Mouse (Mus musculus) G1E (cell line): ENCODE results near the gene Pik3c2b.

Experiments
- CTCF ChIP-seq: IDR thresholded peaks from 2 replicates; pipeline ENCODE4 v1.5.1; 2012; ENCODE audit warnings: low read depth, low read length, inconsistent platforms, mixed read lengths
- GATA1 ChIP-seq: IDR thresholded peaks from 2 replicates; pipeline ENCODE4 v1.6.1; 2012; ENCODE audit warnings: borderline replicate concordance, low read length, inconsistent platforms, mixed read lengths
- GATA2 ChIP-seq: IDR thresholded peaks from 2 replicates; pipeline ENCODE4 v1.6.1; 2012; ENCODE audit warnings: low read depth, low read length, inconsistent platforms, borderline replicate concordance
- POLR2AphosphoS5 ChIP-seq: IDR thresholded peaks from 2 replicates; pipeline ENCODE4 v1.6.1; 2012; ENCODE audit warnings: low read depth, low read length, inconsistent platforms; ENCODE audit not compliant: insufficient replicate concordance
- TAL1 ChIP-seq: conservative IDR thresholded peaks from 2 replicates; pipeline ENCODE4 v1.6.1; 2012; ENCODE audit warnings: low read depth, low read length, inconsistent platforms, mixed read lengths

DNA sequence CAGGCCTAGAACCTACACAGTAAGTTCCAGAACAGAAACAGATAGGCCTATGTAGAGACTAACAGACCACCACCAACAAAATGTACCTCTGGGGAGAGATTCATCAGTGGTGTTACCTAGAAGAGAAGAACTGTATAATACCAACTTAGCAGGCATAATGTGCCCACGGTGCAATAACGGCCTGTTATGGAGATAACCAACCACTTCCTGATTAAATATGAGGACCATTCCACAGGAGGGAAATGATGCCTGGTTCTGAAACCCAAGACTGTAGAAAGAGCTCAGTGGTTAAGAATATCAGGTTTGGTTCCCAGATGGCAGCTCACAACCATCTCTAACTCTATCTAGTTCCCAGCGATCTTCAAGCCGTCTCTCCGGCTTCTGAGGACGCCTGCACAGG is 45.1 kb upstream of the Pik3c2b start:
- TF ChIP-seq TAL1 (no peak), GATA1 (no peak), CTCF (no peak), POLR2AphosphoS5 (no peak), GATA2 (no peak)
